8 mouse cellular contexts compared by ENCODE assay signal in the genomic region with DNA sequence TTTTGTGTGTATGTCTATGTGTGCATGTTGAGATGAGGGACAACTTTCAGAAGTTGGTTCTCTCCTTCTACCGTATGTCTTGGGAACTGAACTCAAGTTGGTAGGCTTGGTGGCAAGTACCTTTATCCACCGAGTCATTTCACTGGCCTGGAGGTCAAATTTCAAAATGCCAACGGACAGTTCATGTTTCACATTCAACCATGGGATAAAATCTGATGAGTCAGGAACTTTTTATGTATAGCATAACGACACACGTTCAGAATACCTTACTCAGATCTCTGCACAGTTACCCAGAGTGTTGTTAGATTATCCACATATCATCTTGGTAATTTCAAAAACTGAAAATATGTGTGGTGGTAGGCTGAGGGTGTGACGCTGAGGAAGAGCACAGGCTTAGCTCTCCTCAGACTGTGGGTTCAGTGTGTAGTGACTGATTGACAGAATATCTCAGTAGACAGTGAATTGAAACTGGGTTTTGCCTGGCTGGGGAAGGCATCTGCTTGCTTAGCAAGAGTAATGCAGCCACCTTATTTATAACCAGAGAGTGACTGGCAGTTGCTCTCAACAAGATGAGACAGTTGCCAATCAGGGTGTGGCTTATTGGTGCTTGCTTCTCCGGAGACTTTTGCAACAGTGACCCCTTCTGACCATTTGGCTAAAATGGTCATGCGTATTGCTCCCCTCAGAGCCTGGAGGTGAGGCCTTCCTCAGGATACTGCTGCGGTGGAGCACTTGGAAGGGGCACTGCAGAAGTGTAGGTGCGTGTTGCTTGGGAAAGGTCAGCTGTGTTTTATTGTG. TPM values are rescaled to one million over a fixed set of nuclear protein-coding genes. Genes with fewer than 3 reads are reported as not detected.
DNase-seq lines count a peak whose midpoint lies in the region; ATAC-seq lines count a peak whose summit lies in the region.

No protein-coding gene starts in this region.

- no peak for ATAC-seq in activated CD4-positive, CD25-positive, alpha-beta regulatory T cell, adult 4 months

- peak; percentile 57 for DNase-seq in testis, postnatal 10 days (ENCODE audit: low spot score)
- DNase-seq in testis, postnatal 14 days (ENCODE audit: low spot score) = no peak
- peak; percentile 44 for DNase-seq in adrenal gland, adult 8-10 months
- peak; percentile 20 for DNase-seq in embryo, embryonic 11.5 days (ENCODE audit: low read depth, low spot score)
- peak; percentile 52 to 62 for DNase-seq in heart, postnatal 36 days
- DNase-seq in left cerebral cortex, postnatal 4 days = peak; percentile 45
- peak; percentile 42 to 56 for DNase-seq in natural killer cell, adult 2 months (ENCODE audit: low spot score in 2 of 2)

- intact Hi-C loops in heart, postnatal 36 days (cut with DNase I) = loop anchor here (1.0 to 2.0 kb wide), 3 partner anchors 29 to 193 kb away; no protein-coding TSS in a partner anchor
- intact Hi-C loops in left cerebral cortex, postnatal 4 days (cut with DNase I) = no loop called here

RNA-seq across cellular contexts. Expression of gene Pcyt1a, which starts 27.1 kb away (rescaled TPM):
- total RNA-seq in adrenal gland, adult 8-10 months (2022) = 100 to 1,000 TPM in 1 of 4 experiments, 10 to 100 TPM in 3; 78.1 to 103 (median 87.3) TPM
- total RNA-seq in heart, postnatal 36 days (2021) = 100 to 1,000 TPM; 127 to 141 TPM
- total RNA-seq in left cerebral cortex, postnatal 4 days (2021) = 10 to 100 TPM; 52.4 to 58.4 TPM
- polyA plus RNA-seq in activated CD4-positive, CD25-positive, alpha-beta regulatory T cell, adult 4 months (2017; shearing (Covaris generic)) = 1 to 10 TPM; 6.0 to 6.9 TPM

RNA-seq across cellular contexts. Expression of gene Slc51a, which starts 29.9 kb away (rescaled TPM):
- total RNA-seq in adrenal gland, adult 8-10 months (2022) = under 1 TPM; 0.22 to 0.34 (median 0.27) TPM
- under 1 TPM; 0.38 to 0.44 TPM for total RNA-seq in heart, postnatal 36 days (2021)
- total RNA-seq in left cerebral cortex, postnatal 4 days (2021) = not detected
- polyA plus RNA-seq in activated CD4-positive, CD25-positive, alpha-beta regulatory T cell, adult 4 months (2017; shearing (Covaris generic)) = not detected

RNA-seq across cellular contexts. Expression of gene Zdhhc19, which starts 38.3 kb away (rescaled TPM):
- not detected for total RNA-seq in adrenal gland, adult 8-10 months (2022)
- not detected for total RNA-seq in heart, postnatal 36 days (2021)
- total RNA-seq in left cerebral cortex, postnatal 4 days (2021) = not detected
- not detected for polyA plus RNA-seq in activated CD4-positive, CD25-positive, alpha-beta regulatory T cell, adult 4 months (2017; shearing (Covaris generic))

RNA-seq across cellular contexts. Expression of gene Tctex1d2, which starts 38.3 kb away (rescaled TPM):
- 10 to 100 TPM in 2 of 4 experiments, 1 to 10 TPM in 2; 7.2 to 13.8 (median 9.2) TPM for total RNA-seq in adrenal gland, adult 8-10 months (2022)
- 1 to 10 TPM; 6.3 to 8.3 TPM for total RNA-seq in heart, postnatal 36 days (2021)
- 10 to 100 TPM; 18.0 to 19.0 TPM for total RNA-seq in left cerebral cortex, postnatal 4 days (2021)
- 1 to 10 TPM; 2.5 to 4.4 TPM for polyA plus RNA-seq in activated CD4-positive, CD25-positive, alpha-beta regulatory T cell, adult 4 months (2017; shearing (Covaris generic))

RNA-seq across cellular contexts. Expression of gene Tm4sf19, which starts 57.5 kb away (rescaled TPM):
- under 1 TPM; 0.37 to 0.91 (median 0.45) TPM for total RNA-seq in adrenal gland, adult 8-10 months (2022)
- not detected for total RNA-seq in heart, postnatal 36 days (2021)
- total RNA-seq in left cerebral cortex, postnatal 4 days (2021) = not detected
- not detected for polyA plus RNA-seq in activated CD4-positive, CD25-positive, alpha-beta regulatory T cell, adult 4 months (2017; shearing (Covaris generic))
